Mouse (Mus musculus) lung, postnatal 0 days (tissue): ENCODE measurements around the gene Pde4d.

Experiments used
- CTCF ChIP-seq: IDR thresholded peaks from 2 replicates; pipeline ENCODE4 v1.5.1; 2016; ENCODE audit warnings: antibody characterized with exemption, mild to moderate bottlenecking
- EP300 ChIP-seq: IDR thresholded peaks from 2 replicates; pipeline ENCODE4 v1.6.1; 2016; ENCODE audit warnings: antibody characterized with exemption, mild to moderate bottlenecking, control low read depth

GRCm38 (mm10) chr13:109662099-109662498 lies 1212.4 kb downstream of the Pde4d start:
- no peak for TF ChIP-seq CTCF
- TF ChIP-seq EP300: no peak
